Mouse (Mus musculus) thymus, postnatal 10 days (tissue): ENCODE measurements around the gene Gm20671.
"Not testable (repeated sequence)": the region's sequence is repeated elsewhere in the genome, so short reads cannot be mapped to it uniquely, and the experiment has no call there.

Experiments
- DNase-seq, 2 experiments: peaks; one replicate each; pipeline ENCODE4 v3.0.0; 2021; ENCODE audit warnings: low spot score in 2 of 2

The Gm20671 gene

DNA sequence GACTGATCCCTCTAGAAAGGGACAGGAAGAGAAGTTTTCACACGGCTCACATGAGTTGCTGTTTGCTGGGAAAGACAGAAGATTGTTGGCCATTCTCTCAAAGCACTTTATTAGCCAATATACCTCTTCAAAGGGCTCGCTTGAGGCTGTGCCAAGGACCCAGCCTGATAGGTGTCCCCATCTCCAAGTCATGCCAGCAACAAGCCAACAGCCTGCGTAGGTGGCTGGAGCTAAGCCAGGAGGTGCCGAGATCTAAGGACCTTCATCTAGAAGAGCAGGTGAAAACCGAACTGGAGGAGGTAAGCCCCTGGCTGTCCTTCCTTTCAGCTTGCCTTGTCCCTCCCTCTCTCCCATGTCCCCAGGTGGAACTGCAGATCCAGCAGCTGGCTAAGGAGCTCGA, 91.1 kb downstream of the Gm20671 start:
- no peak for DNase-seq

DNA sequence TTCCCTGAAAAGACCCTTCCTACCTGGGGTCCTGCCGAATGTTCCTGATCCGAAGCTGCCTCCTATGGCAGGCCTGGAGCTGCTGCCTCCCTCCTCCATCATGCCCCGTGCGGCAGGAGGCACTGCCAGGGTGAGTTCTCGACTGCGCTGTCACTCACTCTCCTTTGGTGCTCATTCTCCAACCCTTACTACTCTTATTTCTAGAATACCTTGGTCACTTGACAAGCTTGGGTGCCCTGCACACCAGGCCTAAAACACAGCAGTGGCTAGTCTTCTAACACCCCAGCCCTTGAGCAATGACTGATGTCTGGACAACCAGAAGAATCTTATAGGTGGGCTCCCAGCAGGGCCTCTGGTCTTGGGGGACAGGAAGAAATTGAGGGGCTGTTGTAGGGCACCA, 93.0 kb downstream of the Gm20671 start:
- not testable (repeated sequence) for DNase-seq

DNA sequence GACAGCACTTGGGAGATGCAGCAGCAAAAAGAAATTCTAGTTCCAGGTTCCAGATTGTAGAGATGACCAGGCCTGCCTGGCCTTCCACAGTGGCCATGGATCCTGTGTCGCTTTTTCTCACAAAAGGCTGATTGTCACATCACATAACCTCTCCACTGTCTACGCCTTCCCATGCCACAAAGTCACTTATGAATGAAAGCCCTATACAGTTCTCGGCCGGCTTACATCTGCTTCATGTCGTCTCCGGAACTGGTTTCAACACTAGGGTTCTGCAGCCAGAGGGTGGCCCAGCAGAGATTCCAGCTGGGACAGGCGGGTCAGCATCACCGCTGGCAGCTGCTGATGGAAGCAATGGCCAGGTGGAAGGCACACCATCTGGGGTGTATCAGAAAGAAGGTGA, 98.1 kb downstream of the Gm20671 start:
- DNase-seq, result no peak

DNA sequence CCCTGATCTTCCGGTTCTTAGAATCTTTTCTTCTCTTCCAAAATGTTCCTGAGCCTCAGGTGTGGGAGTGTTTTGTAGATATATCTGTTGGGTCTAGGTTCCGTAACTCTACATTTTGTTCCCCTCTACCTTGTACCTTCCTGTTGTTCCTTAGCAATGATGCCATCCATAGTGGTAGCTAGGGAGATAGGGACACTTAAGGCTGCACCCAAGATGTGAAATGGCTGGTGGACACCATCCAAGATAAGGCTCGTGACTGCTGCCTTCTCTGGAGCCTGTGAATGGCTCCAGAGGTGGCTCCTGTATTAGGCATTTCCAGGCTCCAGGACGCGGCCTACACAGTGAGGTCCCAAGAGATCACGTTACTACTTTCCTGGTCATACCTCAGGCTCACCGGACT, 98.6 kb downstream of the Gm20671 start:
- no peak for DNase-seq

DNA sequence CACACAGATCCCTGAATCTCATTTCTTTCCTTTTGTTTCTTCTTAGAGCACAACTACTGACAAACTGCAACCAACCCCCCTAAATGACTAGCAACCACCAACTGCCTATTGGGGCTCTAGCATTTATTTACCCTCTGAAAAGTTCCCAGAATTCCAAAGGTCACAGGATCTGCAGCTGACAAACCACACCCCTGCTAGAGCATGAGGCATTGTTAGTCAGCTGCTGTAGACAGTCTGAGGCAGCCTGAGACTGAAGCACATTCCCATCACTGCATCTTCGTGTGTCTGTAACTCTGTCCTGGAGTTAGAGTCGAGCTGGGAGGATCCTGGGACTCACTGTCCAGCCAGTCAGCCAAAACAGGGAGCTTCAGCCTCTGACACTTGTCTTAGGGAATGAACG, 101.5 kb downstream of the Gm20671 start:
- not testable (repeated sequence) for DNase-seq

DNA sequence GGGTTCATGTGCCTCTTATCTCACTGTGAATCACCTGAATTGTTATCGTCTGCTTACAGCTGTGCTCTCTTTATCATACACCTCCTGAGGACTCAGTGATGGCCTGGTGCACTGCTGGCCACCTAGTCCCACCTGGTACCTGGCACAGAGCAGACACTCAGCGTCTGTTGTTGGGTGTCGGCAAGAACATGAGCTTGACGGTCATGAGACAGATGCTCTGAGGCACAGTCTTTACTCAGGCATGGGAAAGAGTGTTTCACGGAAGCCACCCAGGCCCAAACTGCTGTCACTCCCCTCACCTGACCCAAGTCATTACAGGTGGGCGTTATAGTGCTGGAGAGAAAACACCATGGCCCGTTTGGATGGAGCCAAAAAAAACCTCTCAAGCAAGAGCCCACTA, 102.9 kb downstream of the Gm20671 start:
- DNase-seq, result no peak

DNA sequence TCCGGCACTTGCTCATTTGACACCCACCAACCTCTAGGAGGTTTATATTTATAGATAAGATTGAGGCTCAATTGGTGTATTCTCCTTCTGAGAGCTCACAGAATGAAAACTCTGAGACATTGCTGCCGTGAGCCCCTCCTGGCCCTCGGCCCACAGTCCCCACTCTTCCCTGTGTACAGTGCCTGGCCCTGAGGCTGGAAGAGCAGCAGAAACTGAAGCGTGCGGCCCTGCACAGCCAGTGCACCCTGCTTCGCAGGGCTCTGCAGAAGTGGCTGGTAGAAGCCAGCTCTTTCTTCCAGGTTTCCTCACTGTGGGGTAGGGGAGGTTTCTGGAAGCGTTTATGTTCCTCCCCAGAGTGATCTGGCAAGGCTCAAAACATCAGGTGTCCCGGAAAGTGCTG, 104.2 kb downstream of the Gm20671 start:
- not testable (repeated sequence) for DNase-seq

DNA sequence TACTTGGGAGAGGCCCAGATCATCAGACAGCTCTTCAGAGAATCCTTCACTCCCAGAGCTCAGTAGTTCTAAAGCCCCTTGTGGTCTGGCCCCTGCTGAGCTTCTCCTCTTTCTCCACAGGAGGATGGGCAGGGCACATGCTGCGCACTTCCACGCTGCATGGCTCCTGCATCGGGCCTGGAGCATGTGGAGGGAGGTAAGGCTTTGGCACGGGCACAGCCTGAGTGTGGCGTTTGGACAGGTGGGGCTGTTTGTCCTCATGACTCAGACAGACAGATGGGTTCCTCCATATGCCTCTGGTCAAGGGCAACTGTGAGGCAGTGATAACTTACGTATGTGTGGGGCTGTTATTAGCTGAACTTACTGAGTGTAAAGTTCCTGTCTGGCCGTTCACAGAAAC, 104.6 kb downstream of the Gm20671 start:
- DNase-seq, result no peak

DNA sequence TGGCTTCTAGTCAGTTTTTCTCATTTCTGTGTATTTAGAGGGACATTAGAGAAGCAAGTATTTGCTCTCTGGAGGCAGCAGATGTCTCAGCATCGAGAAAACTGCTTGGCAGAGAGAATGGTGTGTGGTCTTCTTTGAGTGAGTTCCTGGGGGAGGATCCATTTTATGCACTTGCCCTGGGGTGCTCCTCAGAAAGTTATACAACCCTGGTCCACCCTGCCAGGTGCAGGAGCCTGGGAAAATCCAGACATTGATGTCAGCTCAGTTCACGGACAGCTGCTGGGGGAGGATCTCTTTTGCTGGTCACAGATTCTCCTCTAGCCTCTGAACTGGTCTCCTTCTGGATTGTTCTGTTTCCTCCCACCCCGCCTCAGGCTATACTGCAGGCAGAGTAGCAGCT, 105.6 kb downstream of the Gm20671 start:
- no peak for DNase-seq

DNA sequence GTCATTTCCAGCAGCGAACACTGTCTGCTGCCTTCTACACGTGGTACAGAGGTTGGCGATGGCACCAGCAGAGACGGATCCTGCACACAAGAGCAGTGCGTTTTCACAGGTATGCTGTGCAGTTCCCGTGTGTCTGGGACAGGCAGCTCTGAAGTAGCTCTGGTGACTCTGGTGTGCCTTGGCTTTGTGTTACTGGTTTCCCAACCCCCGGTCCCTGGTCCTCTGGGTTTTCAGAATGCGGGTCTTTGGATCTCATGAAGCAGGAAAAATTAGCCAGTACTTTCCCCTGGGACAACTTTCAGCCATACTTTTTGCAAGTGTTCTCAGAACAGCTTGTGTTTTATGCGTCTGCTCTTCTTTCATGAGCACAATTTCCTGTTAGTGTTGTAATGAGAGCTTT, 106.5 kb downstream of the Gm20671 start:
- no peak for DNase-seq

DNA sequence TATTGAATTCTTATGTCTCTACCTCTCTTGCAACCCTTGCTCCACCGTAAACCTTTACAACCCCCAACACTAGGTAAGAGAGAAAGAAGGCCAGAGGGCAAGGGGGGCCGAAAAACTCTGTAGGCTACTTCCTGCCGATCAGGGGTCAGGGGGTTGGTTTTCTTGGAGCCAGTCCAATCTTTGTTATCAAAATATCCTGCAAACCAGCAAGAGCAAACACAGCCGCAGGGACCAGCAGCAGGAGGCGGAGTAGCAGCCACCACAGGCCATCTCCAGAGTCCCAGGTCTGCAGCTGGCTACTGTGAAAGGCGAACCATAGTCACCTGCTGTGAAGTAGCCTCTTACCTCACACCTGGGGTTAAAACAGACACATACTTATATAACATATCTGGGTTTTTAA, 108.0 kb downstream of the Gm20671 start:
- no peak for DNase-seq

DNA sequence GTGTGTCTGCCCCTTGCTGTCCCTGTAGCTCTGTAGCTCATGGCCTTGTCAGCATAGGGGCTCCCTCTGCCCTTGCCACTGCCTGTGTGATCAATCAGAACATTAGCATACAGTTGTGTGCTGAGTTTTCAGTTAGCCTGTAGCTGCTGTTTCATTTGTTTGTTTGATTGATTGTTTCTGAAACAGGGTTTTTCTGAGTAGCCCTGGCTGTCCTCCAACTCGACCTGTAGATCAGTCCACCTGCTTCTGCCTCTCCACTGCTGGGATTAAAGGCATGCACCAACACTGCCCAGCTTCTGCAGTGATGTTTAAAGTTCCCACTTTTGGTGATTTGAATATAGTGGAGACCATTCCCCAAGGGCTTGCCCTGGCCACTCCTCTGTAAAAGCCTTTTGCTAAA, 109.2 kb downstream of the Gm20671 start:
- no peak for DNase-seq

DNA sequence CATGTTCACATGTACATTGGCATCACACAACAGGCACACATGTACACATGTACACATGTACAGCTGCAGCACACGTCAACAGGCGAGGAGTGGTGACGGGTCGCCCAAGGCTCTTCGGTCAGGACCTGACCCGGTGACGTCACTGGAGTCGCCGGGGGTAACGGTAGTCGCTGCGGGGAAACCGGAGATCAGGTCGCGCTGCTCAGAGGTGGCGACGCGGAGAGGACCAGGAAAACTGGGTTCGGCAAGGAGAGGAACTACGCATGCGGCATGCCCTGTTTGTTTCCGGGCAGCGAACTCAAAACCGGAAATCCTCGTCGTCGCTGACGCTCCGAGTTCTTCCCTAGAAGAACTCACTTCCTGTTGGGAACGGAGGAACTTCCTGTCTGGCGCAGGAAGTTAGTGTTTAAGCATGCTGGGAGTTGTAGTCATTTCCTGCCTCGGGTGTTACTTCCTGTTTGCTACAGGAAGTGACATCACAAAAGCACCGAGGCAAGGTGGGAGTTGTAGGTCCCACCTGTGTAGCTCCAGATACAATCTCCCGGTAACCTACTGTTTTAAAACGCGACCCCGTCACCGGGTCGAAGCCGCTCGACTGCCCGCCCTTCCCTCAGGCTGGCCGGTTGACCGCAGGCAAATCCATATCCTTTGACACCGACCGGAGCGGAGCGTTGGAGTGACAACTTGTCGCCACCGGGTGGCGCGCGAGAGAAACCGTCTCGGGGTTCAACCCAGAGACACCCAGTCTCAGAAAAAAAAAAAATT, 113.0 kb downstream of the Gm20671 start:
- DNase-seq, result peak; percentile 83 to 87

DNA sequence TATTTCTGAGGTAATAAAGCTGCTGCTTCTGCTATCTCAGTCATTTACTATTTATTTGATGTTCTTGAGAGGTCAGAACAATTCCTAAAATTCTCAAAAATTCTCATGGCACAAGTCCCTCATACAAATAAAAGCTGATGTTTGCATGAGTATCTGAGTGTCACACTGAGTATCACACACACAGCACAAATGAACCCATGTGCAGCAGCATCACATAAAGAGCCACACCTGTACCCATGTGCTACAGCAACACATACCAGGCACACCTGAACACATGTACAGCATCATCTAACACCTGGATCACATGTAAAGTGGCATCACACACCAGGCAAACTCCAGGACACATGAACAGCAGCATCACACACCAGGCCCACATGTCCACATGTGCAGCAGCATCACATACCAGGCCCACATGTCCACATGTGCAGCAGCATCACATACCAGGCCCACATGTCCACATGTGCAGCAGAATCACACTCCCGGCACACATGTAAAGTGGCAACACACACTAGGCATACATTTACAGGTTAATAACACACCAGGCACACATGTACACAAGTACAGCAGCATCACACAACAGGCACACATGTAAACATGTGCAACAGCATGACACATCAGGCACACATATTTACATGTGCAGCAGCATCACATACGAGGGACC, 113.7 kb downstream of the Gm20671 start:
- DNase-seq, result no peak

DNA sequence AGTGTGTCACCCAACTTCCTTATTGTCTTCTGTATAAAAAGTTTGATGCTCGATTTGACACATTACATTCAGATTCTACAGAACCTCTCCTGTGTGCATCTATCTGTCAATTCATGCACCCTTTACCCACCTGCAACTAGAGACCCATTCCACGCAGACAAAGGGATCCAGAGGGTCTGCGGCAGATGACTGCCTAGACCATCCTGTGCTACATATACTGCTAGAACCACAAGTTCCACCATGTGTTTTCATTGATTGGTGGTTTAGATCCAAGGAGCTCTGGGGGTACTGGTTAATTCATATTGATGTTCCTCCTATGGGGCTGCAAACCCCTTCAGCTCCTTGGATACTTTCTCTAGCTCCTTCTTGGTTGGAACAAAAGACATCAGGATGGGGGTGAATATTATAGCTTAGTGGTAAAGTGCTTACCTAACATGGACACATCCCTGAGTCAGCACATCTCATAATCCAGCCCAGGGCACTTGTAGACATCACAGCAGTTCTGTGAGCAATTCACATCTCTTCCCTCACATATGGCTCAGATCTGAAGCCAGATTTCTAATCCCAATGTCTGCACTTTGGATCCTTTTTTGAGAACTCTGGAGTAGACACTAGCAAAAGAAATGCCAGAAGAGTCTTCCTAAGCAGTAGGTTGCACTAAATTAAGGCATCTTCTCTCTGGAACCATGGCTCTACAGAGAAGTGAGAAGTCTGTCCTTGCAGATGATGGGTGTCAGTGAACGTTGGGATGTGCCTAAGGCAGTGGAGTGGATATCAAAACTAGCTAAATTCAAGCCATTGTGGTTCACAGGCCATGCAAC, 114.5 kb downstream of the Gm20671 start:
- DNase-seq, result no peak

DNA sequence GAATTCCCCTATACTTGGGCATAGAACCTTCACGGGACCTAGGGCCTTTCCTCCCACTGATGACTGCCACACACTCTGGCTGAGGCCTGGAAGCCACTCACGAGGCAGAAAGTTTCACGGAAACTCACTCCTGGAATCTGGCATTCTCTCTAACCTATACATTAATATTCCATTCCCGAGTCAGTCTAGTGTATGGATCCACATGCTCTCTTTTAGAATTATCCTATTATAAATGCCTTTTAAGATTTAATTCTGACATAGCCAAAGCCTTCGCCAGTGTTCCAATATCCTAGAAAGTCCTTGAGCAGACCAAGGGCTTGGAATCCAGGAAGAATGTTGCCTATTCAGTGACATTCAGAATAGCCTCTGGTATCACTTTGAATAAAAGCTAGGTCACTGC, 115.4 kb downstream of the Gm20671 start:
- no peak for DNase-seq

DNA sequence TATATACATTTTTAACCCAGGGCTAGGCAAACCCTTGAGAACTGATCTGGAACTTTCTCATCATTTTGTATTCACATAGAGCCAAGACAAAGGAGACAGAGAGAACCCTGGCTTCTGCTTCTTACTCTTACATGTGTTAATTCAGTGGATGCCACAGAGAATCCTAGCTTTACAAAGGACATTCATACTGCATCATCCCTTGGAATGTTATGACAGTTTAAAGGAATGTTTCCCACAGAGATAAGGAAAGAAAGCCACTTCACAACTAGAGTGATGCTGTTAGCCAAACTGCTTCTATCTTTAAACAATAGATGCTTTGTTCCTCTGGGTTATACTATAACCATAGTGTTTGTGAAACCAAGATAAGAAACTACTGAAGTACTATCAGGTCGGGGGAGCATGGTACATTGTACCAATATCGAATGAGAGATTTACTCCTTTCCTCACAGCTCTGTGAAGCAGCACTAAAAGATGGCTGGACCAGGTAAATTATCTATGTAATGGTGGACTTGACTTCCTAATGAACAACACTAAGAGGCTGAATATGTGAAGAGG, 120.6 kb downstream of the Gm20671 start:
- DNase-seq, result no peak

DNA sequence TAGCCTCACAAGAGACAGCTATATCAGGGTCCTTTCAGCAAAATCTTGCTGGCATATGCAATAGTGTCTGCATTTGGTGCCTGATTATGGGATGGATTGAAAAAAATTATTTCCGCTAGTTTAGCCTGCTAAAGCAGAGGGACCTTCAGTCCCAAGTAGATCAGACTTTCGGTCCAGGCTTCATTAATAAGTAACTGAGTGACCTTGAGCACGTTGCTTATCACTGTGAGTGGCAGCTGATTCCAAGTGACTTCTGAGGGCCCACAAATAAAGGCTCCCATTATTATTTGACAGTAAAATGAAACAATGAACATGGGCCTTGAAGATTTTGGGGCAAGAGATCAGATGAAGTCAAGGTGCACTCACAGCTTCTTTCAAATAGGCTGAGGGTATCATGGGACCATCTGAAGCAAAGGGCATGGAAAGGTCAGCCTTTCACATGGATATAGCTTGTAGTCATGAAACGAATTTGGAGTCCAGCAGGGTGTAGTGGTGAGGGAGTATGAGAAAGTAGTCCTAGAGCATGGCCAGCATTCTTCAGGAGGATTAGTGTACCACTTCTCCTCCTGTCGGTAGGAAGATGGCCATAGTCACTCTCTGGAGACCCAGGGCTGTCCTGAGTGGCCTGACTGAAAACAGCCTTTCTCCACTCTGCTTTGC, 129.6 kb downstream of the Gm20671 start:
- DNase-seq, result no peak

DNA sequence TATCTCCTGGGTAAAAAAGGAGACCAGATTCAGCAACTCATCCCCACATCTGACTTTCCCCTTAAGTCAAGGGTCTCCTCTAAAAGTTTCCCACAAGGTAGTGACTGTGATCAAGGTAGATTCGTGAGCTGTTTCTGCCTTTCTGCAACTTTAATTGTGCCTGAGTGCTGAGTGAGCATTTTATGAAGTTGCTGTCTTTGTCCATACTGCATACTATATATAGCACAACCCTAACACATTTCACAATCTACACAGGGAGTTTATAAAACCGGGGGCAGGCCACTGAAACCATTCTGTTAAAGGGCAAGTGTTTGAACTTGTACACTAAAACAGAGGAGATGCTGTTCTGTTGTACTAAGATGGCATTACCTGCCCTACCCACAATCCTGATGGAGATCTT, 133.5 kb downstream of the Gm20671 start:
- no peak for DNase-seq
